Mouse (Mus musculus): ENCODE data around the gene Sema4b. TPM values are rescaled to one million over a fixed set of nuclear protein-coding genes. Genes with fewer than 3 reads are reported as not detected.

The Sema4b gene
- 23.9 and 26.5 TPM in 2 replicates for polyA plus RNA-seq (2015; fragmentation: Nextera tagmentation; extraction: Ambion mirVana)

DNA sequence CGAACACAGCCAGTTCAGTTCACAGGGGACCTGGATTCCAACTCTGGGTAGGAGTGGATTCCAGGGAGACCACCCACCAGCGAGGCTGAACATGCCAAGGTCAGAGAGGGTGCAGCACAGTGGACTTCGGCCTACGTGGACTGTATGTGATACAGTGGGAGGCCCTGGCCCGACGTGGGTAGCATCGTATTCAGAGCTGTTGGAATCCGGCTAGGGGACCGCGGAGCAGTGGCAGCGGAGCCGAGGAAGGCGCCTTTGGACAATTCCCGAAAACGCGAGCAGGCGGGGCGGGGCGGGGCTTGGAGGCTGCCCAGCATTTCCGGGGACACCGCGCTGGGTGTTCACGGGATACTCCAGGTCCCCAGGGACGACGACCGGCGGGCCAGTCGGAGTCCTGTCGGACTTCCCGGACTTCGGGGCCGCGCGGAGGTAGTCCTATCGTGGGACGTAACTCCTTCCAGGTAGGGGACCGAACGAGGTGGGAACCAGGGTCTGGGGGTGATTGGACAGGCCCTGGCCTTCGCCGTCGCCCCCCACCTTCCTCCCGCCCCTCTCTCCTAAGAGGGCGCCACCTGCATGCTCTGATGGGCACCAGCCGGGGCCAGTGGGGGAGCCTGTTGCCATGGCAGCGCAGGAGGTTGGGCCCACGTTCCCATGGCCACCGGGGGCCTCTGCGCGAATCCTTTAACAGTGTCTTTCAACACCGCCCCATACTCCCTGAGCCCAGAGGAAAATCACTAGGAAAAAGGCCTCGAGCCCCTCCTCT is at the start of gene Sema4b:
Sema4b (plus strand) TSS at position 311 of the 766 bp plus-strand sequence.
- Histone ChIP-seq H3K9me3 (no peaks in the 10 kb centered on the region), H3K4me2 (peak within 1 kb of the TSS; percentile 75), H3K4me1 (replicated peaks) (peaks cover 62% of the 10 kb centered on the region), H3K36me3 (no peaks in the 10 kb centered on the region), H3K9ac (peak within 1 kb of the TSS; percentile 75), H3K27me3 (0 out of 2 replicates have a peak, but pooled peaks cover 3% of the 10 kb centered on the region), H3K27ac (peak within 1 kb of the TSS; percentile 81), H3K4me3 (peak within 1 kb of the TSS; percentile 52)
- WGBS, result 1% methylated on average over 48 of the region's 51 CpGs
- peak; percentile 89 for ATAC-seq (ENCODE audit: low FRiP score)

DNA sequence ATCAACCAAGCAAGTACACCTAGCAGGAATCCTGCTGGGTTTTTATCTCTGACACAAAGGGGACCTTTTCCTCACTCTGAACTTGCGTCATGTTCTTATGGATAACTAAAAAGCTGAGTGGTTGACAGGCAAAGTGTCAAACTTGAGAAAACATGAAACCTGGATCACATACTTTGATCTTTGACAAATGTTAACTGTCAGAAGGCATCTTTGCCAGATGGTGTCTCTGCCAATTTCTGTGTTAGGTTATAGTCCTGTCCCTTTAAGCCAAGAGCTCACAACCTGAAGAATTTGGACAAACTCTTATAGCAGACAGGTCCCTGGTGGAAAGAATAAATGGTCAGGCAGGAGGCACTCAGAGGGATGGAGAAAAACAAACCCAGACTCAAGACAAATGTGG is 48.3 kb upstream of the Sema4b start:
- H3K4me2 ChIP-seq, result no peak overlapping the region
- H3K9me3 ChIP-seq, result peaks cover 5% of the 10 kb centered on the region; the same call in 1 of the 2 replicates
- no peak overlapping the region for H3K4me3 ChIP-seq
- no peak overlapping the region for H3K27ac ChIP-seq
- H3K9ac ChIP-seq, result no peak overlapping the region
- WGBS, result 76% methylated on average over 1 of the region's 1 CpGs
- peaks cover 22% of the 10 kb centered on the region for H3K4me1 ChIP-seq (replicated peaks)
- ATAC-seq (ENCODE audit: low FRiP score), result no peak
- H3K27me3 ChIP-seq, result no peaks in the 10 kb centered on the region
- no peaks in the 10 kb centered on the region for H3K36me3 ChIP-seq

DNA sequence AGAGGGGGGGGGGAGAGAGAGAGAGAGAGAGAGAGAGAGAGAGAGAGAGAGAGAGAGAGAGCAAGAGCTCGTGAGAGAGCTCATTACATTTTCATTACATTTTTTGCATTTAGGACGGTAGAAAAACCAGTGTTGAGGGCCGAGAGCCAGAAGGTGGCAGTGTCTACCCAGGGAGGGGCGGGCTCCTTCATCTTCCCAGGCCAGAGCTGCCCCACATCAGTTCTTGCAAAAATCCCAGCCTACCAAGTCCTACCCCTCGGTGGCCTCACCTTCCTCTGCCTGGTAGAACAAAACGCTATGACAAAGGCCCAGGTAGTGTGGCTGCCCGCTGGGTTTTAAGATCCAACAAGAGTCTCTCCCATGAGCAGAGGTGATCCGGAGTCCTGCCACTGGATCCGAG is 45.8 kb upstream of the Sema4b start:
- no peak overlapping the region for H3K4me3 ChIP-seq
- WGBS, result 13% methylated on average over 9 of the region's 9 CpGs
- ATAC-seq (ENCODE audit: low FRiP score), result peak; percentile 71; the same call in 1 of the 2 replicates
- H3K4me1 ChIP-seq (replicated peaks), result peaks cover 15% of the 10 kb centered on the region
- no peak overlapping the region for H3K27ac ChIP-seq
- H3K36me3 ChIP-seq, result no peaks in the 10 kb centered on the region
- H3K27me3 ChIP-seq, result no peaks in the 10 kb centered on the region
- peaks cover 5% of the 10 kb centered on the region; the same call in 1 of the 2 replicates for H3K9me3 ChIP-seq
- 0 out of 2 replicates have a peak overlapping the region, but pooled peaks have one; percentile 15 for H3K4me2 ChIP-seq
- H3K9ac ChIP-seq, result no peak overlapping the region

DNA sequence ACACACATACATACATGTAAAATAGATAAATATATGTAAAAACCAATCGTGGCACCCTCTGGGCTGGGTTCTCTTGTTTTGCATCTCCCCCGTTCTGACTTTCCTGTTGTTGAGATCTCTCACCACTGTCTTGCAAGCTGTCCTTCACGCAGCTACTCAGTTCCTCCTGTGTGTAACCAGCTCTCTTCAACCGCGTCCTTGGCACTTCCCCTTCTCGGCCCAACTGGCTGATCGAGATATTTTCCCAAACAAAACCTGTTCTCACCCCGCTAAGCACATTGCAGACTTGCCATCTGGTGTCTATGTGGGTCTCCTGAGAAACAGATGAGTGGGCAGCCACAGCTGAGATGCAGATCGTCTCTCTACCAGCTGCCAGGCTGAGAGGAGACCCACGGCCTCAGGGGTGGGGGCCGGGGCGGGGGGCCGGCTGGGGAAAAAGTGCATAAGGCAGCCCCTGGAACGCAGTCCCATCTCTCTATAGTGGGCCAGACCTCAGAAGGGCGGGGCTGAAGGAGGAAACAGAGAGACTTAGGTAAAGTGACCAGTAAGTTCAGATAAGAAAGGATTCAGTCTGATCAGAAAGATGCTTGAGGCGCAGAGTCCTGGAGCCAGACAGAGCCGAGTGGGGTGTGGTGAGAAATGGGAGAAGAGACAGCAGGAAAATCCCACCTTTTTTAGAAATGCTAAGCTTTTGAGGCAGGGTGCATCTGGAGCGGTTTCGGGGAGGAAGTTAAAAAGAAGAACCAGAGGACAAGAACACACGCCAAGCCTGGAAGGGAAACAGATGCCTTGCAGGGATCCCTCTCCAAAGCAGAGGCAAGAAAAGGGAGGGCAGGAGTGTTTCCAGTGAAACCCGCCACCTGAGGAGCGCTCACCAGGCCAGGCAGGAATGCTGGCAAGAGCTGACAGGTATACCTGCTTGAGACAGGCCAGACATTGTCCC is 43.0 kb upstream of the Sema4b start:
- 26% methylated on average over 22 of the region's 22 CpGs for WGBS

DNA sequence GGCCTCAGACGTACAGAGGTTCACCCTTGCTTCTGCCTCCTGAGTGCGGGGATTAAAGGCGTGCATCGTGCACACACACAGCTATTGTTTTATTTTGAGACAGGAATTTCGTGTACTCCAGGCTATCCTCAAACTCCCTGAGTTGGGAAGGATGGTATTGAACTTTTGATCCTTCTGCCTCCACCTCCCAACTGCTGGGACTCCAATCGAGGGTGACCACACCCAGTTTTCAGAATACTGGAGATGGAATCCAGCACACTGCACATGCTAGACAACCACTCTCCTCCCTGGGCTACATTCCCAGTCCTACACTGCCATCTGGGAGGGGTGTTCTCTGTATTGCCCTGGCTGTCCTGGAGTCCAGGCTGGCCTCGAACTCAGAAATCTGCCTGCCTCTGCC is 41.9 kb upstream of the Sema4b start:
- Histone ChIP-seq H3K4me1 (replicated peaks) (peaks cover 23% of the 10 kb centered on the region), H3K9ac (no peak overlapping the region), H3K27ac (no peak overlapping the region), H3K36me3 (no peaks in the 10 kb centered on the region), H3K9me3 (no peaks in the 10 kb centered on the region), H3K27me3 (no peaks in the 10 kb centered on the region), H3K4me2 (no peak overlapping the region), H3K4me3 (no peak overlapping the region)
- ATAC-seq (ENCODE audit: low FRiP score), result no peak
- 91% methylated on average over 7 of the region's 7 CpGs for WGBS

More for the DNA sequence above, 43.0 kb upstream of the Sema4b start:
- ATAC-seq (ENCODE audit: low FRiP score), result peak; percentile 76; the same call in 1 of the 2 replicates
- Histone ChIP-seq H3K27ac (peak overlapping the region; percentile 74), H3K4me1 (replicated peaks) (peaks cover 15% of the 10 kb centered on the region), H3K36me3 (no peaks in the 10 kb centered on the region), H3K9me3 (no peaks in the 10 kb centered on the region), H3K4me3 (no peak overlapping the region), H3K27me3 (no peaks in the 10 kb centered on the region), H3K9ac (peak overlapping the region; percentile 43; the same call in 1 of the 2 replicates), H3K4me2 (0 out of 2 replicates have a peak overlapping the region, but pooled peaks have one; percentile 8)

DNA sequence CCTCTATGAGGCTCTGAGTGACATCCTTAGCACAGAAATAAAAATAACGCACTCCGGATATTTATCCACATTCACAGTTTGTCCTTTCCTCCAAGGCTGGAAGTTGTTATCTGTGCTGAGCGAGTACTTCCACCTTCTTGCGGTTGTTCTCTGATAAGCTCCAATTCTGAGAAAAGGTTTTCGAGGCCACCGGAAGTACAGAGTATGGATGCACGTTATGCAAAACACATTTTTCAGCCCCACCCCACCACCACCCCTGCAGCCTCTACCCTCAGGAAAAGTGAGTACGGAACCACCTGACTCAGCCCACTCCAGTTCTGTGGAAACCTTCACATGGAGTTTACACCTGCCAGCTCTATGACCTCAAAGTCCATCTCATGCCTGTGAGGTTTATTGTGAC is 40.6 kb upstream of the Sema4b start:
- no peaks in the 10 kb centered on the region for H3K9me3 ChIP-seq
- H3K36me3 ChIP-seq, result no peaks in the 10 kb centered on the region
- no peak overlapping the region for H3K4me2 ChIP-seq
- WGBS, result 91% methylated on average over 8 of the region's 8 CpGs
- no peak overlapping the region for H3K4me3 ChIP-seq
- H3K4me1 ChIP-seq (replicated peaks), result peaks cover 22% of the 10 kb centered on the region
- H3K9ac ChIP-seq, result no peak overlapping the region
- no peak for ATAC-seq (ENCODE audit: low FRiP score)
- no peaks in the 10 kb centered on the region for H3K27me3 ChIP-seq
- H3K27ac ChIP-seq, result no peak overlapping the region

DNA sequence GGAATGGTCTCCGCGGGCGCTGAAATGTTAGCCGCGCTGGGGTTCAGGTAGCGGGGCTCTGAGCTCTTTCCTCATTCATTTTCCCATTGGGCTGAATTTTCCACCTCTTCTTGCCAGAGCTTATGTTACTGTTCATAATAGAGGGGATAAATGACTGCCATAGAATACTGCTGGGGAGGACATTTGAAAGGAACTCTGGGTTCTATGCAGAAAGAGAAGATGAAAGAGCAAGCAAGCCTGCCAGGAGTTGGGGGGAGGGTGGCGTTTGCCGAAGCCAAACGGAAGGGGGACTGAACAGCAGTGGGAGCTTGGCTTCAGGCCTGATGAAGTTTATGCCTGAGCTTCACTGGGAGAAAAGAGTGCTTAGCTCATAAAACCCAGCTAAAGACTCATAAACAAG is 37.3 kb upstream of the Sema4b start:
- Histone ChIP-seq H3K4me2 (no peak overlapping the region), H3K27me3 (no peaks in the 10 kb centered on the region), H3K4me3 (no peak overlapping the region), H3K9me3 (no peaks in the 10 kb centered on the region), H3K36me3 (no peaks in the 10 kb centered on the region), H3K27ac (peak overlapping the region; percentile 44), H3K9ac (no peak overlapping the region), H3K4me1 (replicated peaks) (peaks cover 10% of the 10 kb centered on the region)
- 52% methylated on average over 9 of the region's 9 CpGs for WGBS
- ATAC-seq (ENCODE audit: low FRiP score), result no peak

DNA sequence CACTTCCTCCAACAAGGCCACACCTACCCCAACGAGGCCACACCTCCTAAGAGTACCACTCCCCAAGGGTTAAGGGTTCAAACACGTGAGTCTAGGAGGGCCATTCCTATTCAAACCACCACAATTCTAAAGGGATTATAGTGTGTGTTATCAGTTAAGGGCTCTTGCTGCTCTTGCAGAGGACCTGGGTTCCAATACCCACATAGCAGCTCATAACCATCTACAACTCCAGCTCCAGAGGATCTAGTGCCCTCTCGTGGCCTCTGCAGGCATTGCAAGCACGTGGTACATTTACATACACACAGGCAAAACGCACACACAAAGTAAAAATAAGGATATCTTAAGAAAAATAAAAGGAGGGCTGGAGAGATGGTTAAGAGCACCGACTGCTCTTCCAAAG is 34.5 kb upstream of the Sema4b start:
- H3K27me3 ChIP-seq, result no peaks in the 10 kb centered on the region
- no peaks in the 10 kb centered on the region for H3K36me3 ChIP-seq
- no peak overlapping the region for H3K27ac ChIP-seq
- no peak overlapping the region for H3K9ac ChIP-seq
- ATAC-seq (ENCODE audit: low FRiP score), result no peak
- WGBS, result 69% methylated on average over 6 of the region's 6 CpGs
- no peak overlapping the region for H3K4me3 ChIP-seq
- no peaks in the 10 kb centered on the region for H3K9me3 ChIP-seq
- peaks cover 18% of the 10 kb centered on the region for H3K4me1 ChIP-seq (replicated peaks)
- H3K4me2 ChIP-seq, result no peak overlapping the region

DNA sequence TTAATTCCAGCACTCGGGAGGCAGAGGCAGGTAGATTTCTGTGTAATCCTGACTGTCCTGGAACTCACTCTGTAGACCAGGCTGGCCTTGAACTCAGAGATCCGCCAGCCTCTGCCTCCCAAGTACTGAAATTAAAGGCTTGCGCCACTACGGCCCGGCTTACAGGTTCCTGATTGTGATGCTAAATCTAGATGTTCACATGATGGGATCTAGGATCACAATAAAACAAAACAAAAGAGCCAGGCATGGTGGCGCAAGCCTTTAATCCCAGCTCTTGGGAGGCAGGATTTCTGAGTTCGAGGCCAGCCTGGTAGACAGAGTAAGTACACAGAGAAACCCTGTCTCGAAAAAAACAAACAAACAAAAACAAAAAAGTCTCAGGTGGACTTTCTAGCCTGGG is 33.9 kb upstream of the Sema4b start:
- WGBS, result 91% methylated on average over 8 of the region's 8 CpGs
- Histone ChIP-seq H3K4me3 (no peak overlapping the region), H3K4me1 (replicated peaks) (peaks cover 18% of the 10 kb centered on the region), H3K27ac (no peak overlapping the region), H3K9ac (no peak overlapping the region), H3K36me3 (no peaks in the 10 kb centered on the region), H3K27me3 (no peaks in the 10 kb centered on the region), H3K9me3 (no peaks in the 10 kb centered on the region), H3K4me2 (no peak overlapping the region)
- no peak for ATAC-seq (ENCODE audit: low FRiP score)

DNA sequence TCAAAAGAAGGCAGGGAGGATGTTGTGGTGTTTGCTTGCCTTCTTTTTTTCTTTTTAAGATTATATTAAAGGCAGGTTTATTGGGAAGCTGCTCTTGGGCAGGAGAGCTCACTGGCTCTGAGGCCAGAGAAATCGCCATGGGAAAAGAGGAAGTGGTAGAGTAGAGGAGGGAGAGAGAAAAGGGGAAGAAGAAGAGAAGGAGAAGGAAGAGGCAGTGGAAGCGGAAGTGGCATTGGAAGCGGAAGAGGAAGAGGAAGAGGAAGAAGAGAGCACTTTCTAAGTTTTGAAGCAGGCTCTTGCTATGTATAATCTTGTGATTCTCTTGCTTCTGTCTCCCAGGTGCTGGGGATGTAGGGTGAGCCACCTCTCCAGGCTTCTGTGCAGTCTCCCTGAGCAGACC is 32.0 kb upstream of the Sema4b start:
- no peak for ATAC-seq (ENCODE audit: low FRiP score)
- Histone ChIP-seq H3K27ac (no peak overlapping the region), H3K4me1 (replicated peaks) (peaks cover 10% of the 10 kb centered on the region), H3K9me3 (no peaks in the 10 kb centered on the region), H3K4me2 (no peak overlapping the region), H3K9ac (no peak overlapping the region), H3K36me3 (no peaks in the 10 kb centered on the region), H3K4me3 (no peak overlapping the region), H3K27me3 (no peaks in the 10 kb centered on the region)
- 82% methylated on average over 3 of the region's 3 CpGs for WGBS

DNA sequence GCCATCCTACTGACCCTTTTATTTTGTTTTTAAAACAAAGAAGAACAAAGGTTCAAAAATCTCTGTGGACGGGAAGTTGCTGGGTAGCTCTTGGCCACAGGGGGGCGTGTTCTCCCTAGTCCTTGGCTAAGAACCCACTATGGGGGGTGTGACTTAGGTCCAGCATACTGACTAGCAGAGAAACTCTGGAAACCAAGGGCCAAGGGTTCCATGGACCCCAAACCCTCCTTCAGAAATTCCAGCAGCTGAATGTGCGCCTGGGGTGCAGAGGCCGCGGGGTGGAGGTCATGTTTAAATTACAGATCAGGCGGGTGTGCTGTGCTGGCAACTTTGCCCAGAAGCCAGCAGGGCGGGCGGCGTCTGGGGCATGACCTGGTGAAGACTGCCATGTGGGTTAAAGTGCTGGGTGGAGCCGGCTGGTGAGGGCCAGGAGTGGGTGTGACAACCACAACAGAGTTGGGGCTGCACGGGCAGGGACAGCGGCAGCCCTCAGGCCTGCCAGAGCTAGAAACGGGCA is 29.9 kb upstream of the Sema4b start:
- no peaks in the 10 kb centered on the region for H3K9me3 ChIP-seq
- no peak overlapping the region for H3K4me3 ChIP-seq
- 46% methylated on average over 13 of the region's 13 CpGs for WGBS
- H3K36me3 ChIP-seq, result no peaks in the 10 kb centered on the region
- H3K4me2 ChIP-seq, result no peak overlapping the region
- H3K27me3 ChIP-seq, result no peaks in the 10 kb centered on the region
- H3K27ac ChIP-seq, result no peak overlapping the region
- no peak overlapping the region for H3K9ac ChIP-seq
- no peak for ATAC-seq (ENCODE audit: low FRiP score)
- peaks cover 17% of the 10 kb centered on the region for H3K4me1 ChIP-seq (replicated peaks)

All from hindbrain, embryonic 13.5 days (tissue).